Mouse (Mus musculus): ENCODE measurements around the gene Dnpep.

The Dnpep gene

GRCm38 (mm10) chr1:75327461-75327860 is 9.7 kb upstream of the Dnpep start:
- no peak for DNase-seq

DNA sequence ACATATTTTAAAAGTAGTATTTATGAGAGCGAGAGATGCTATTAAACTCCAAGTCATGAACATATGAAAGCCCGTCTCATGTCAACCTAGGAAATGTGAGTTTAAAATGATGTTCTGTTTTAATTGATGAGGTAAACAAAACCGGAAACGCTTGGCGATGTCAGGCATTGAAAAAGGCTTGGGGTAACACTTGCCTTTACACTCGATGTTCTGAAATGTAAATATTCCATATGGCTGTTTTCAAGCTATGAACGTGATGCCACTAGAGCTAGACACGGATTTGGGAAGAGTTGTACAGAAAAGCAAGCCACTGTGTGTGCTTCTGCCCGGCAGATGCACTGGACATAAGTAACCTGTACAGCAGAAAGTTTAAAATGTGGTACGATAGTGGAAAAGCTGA is 1.4 kb upstream of the Dnpep start:
- no peak for DNase-seq

GRCm38 (mm10) chr1:75318736-75319135 is 946 bp upstream of the Dnpep start:
- no peak for DNase-seq

DNA sequence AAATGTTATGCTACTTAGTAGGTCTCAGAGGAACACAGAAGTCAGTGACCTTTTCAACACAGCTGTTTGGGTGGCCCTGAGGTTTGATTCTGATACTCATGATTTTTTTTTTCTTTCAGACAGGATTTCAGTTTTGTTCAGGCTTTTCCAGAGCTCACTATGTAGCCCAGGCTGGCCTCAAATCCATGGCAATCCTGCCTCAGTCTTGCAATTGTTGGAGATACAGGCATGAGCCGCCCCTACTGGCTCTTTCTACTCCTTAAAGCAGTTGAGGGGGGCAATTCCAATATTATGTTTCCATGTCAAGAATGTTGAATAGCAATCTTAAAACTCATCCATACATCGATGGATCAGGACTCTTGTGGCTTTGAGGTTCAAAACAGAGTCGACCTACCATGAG is 511 bp upstream of the Dnpep start:
- no peak for DNase-seq

GRCm38 (mm10) chr1:75316861-75317240 is 939 bp downstream of the Dnpep start:
- DNase-seq, result peak; percentile 70

DNA sequence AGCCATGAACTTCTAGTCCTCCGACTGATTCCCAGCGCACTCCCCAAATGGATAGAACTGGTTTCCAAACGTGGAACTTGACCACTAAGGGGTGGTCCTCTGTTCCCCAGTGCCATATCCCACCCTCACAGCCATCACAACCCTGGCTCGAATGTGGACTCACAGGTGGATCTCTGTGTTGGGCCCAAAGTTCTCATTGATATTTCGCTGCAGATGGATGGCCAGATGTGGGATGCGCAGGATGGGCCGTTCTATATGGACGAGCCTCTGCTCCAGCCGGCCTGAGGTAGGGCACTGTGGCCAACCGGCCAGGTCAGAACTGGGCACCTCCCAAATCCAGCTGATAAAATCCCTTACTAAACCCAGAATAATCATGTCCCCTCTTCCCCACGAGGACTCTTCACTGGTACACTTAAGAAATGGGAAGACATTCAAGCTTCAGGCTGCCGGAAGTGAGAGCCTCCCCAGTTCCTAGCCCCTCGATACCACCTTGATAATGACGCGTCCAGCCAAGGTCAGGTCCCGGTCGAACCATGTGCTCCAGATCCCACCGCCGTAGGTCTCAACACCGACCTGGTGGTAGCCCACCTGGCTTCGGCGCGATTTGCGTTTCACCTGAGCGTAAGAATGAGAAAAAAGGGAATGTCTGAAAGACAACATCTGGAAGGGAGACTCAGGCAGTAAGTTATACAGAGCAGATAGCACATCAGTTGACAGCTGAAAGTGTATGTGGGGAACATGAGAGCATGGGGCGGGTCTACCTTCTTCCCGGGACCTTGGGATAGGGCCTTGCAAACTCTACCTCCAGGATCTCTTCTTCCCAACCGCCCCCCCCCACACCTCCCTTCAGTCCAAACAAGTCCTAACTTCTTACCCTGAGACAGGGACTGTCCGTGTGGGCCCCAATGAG is 2.1 kb downstream of the Dnpep start:
- DNase-seq, result no peak

DNA sequence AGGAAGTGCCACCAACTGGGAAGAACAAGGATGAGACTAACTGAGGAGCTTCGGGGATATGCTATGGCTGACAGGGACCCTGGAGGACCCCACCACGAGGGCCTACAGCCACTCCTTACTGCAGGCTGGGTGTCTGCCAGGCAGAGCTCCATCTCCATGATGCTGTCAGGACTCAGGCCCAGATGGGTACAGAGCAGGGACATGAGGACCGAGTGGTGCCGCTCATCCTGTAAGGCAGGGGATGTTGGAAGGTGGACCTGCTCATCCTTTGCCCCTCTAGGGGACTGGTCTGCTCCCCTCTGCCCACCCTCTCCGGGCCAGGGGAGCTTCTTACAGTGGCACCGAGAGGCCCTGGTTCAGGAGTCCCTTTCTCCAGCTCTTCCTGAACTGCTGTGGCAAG is 2.8 kb downstream of the Dnpep start:
- DNase-seq, result no peak

DNA sequence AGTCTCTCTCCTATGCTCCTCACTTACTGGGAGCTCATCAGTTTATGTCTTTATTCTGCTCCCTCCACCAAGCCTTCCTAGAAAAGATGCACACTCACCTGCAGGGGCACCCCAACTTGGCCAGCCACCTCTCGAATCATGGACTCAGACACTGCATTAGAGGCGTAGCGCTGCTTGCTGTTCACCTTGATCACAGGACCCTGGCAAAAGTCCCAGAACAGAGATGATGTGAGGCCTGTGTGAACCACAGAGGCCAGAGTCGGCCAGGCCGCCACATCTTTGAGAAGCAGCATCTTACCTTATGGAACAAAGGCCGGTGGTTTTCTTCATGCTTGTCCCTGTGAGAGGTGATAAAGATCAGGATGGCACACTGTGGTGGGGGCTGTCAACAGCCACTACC is 6.1 kb downstream of the Dnpep start:
- no peak for DNase-seq

DNA sequence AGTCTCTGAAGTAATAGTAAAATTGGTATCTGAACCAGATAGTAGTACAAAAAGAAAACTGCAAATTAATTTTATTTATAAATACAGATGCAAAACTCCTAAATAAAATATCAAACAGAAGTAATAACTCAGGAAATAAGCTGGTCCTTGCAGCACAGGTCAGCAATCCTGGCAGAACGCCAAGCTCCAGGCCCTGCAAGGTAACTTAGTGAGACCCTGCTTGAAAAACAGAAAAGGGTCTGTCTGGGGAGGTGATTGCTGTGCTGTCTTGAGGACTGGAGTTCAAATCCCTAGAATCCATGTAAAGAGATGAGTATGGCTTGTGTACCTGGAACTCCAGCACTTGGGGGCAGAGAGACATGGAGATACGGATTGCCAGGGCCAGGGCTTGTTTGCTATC is 13.1 kb downstream of the Dnpep start:
- DNase-seq, result no peak

GRCm38 (mm10) chr1:75294294-75294693 is 23.5 kb downstream of the Dnpep start:
- DNase-seq, result no peak

GRCm38 (mm10) chr1:75293331-75293701 is 24.5 kb downstream of the Dnpep start:
- DNase-seq, result no peak

DNA sequence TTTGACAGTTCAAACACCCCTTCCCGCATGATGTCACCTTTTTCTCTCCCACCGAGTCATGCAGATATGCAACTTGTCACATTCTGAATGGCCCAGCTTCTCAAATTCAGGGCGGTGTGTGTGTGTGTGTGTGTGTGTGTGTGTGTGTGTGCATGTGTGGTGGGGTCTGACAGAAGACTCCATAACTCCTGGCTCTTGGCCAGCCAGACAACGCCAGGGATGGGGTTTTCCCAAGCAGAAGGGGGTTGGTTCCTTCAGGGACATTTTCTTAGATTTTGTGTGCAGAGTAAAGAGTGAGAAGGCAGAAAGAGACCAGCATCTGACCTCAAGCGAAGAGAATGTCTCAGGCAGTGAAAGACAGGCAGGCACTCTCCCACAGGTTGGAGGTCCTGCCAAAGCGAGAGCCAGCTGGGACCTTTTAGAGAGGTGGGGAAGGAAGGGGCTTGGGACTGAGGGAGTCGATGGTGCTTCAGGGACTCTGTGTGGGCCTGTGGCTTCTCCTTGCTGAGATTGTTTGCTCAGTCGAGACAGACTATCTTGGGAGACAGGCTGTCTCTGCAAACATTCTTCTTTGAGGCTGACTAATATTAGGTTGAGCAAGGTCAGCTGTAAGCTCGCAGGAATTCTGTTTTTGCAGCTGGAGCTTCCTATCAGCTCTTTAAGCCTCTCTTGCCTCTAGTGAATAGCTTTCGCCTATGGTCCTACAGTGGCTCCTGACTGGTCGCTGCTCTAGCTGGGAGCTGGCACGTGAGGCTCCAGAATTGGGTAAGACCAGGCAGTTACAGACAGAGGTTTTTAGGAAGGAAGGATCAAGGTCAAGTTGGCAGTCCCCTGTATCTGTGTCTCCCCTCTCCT is 25.1 kb downstream of the Dnpep start:
- no peak for DNase-seq

DNA sequence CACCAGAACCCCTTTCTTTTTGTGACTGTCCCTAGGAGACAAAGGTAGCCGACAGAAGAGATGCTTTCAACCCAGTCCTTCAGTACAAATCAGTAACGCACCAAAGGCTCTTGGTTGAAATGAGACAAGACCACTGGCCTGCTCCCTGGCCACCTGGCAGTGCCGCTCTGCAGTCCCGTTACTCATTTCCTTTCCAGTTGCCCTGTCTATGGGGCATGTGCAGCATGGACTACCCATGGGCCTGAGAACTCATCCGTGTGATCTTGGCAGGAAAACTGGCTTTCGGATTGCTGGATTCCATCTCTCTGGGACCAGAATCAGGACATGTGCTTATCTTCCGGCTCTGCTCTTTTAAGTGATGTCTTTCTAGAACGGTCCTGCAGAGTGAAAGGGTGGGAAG is 26.5 kb downstream of the Dnpep start:
- DNase-seq, result no peak

DNA sequence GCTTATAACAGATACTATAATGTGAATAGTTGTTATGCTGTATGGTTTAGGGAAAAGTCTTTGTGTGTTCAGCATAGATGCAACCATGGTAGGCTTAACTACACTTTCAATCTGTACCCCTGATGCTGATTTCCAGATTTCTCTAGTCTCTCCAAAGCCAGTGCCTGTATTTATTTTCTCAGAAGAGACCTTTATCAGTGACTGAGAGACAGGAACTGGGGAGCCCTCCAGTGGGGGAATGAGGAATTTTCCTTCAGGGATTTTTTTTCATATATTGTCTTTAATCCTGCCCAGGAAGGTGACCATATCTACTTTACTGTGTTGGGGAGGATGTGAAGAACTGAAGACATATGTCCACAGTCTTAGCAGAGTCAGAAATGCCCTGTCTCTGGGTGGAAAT is 27.2 kb downstream of the Dnpep start:
- DNase-seq, result peak; percentile 53

- DNase-seq, result no peak
Observed at GRCm38 (mm10) chr1:75289888-75290431, 27.8 kb downstream of the Dnpep start.

DNA sequence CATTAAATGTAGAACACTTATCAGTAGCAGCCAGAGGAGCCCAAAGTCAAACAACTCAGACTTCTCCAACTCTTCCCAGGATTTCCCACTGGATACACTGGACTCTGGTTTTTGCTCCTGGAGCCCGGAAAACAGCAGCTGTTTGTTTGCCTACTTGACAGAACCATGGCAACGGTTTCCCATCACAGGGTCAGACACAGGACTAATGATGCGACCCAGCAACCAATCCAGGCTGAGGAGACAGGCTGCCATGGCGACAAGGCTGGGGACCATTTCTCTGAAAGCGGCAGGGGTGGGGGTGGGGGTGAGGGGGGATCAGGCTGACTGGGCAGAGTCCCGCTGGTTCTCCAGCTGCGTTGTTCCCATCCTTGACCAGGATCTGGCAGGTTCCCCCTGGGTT is 28.4 kb downstream of the Dnpep start:
- peak; percentile 52 for DNase-seq

DNA sequence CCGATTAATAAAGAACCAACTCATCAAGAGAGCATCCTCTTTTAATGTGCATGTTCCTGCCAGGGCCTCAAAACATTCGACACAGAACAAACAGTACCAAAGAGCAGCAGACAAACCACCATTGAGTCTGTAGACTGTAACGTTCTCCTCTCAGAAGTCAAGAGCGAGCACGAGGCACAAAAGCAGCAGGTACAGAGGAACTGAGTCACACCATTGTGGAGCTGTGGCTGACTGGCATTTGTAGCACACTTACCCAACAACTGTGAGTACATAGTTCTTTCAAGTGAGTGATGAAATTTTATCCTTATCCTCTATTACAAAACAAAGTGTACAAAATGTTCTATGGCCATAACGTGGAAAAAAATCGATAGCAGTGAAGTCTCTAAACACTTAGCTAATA is 32.9 kb downstream of the Dnpep start:
- DNase-seq, result no peak

DNA sequence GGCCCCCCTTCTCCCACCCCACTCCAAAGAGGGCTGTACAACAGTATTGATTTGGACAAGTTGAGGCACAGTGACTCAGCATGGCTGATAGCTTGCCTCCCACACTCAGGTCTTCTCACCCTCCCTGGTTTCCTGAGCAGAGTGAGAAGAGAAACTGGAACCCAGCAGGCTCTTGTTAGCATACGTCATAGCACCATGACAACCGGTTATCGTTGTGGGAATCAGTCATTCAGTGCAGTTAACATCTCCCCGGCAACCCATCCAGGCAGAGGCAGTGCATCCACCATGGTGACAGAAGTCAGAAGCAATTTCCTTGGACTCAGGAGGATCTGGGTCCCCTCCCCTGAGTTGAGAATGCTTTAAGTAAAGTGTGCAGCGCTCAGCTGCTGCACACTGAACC is 34.8 kb downstream of the Dnpep start:
- DNase-seq, result peak; percentile 20

- no peak for DNase-seq
Observed at GRCm38 (mm10) chr1:75278228-75278627, 39.6 kb downstream of the Dnpep start, which contains the start of gene Resp18. Gene Resp18 (minus strand): TSS chr1:75278415.

GRCm38 (mm10) chr1:75277195-75278188 is 40.3 kb downstream of the Dnpep start:
- DNase-seq, result no peak

DNA sequence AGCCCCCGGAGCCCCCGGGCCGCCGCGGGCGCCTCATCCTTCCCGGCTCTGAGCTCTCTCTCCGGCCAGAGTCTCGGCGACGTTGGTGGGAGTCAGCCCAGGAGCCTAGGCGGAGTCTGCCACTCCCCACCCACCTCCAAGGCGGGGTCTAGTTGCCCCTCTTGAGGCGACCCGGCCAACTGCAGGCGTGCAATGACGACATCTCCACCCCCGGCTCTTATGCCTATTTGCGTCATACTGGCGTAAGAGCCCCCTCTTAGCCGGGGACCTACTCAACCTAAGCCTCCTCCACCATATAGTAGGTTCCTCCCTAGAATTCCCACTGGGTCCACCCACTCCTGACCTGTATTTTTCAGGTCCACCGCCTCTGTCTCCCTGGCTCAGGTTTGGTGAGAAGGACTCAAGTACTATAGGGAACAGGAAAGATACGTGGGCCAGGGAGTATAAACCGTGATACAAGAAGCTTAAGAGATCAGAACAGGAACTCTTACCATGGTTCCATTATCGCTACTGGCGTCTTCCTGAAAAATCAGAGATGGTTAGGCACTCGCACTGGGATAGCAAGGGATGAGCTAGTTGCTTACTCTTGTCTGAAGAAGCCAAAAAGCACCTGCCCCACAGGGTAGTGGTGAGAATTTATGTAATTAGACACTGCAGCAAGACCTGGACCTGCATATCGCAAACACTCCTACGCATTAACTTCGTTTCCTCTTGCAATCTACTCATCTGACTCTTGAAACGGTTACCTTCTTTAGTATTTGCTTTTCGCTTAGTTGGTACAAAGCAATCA is 53.5 kb downstream of the Dnpep start, which contains the start of gene Ptprn:
Gene Ptprn (minus strand): TSS at position 412 of the 790 bp plus-strand sequence.
- DNase-seq, result peak; percentile 75

All from right cerebral cortex, postnatal 14 days (tissue).